13 mouse cellular contexts compared by ENCODE assay signal in genomic region chr7:3368311-3368710, GRCm38 (mm10). TPM values are rescaled to one million over a fixed set of nuclear protein-coding genes. Genes with fewer than 3 reads are reported as not detected.
DNase-seq lines count a peak whose midpoint lies in the region; ATAC-seq lines count a peak whose summit lies in the region.
"Had no signal": no experiment of that assay in that cellular context is flagged by ENCODE, and none has a peak within 500 bp of the region (broad histone marks: within the 10 kb centered on the region; RNA-seq: fewer than 3 reads in every experiment).

No protein-coding gene starts in this region.

- intact Hi-C loops in left cerebral cortex, postnatal 4 days (cut with DNase I), result no loop called here

- peak overlapping the region; percentile 73 for H3K4me2 ChIP-seq in heart, embryonic 13.5 days
- H3K4me2 ChIP-seq in hindbrain, embryonic 11.5 days (replicated peaks; ENCODE audit: low read depth, low read length), result no peak overlapping the region

- no peak for DNase-seq in heart, postnatal 4 days
- DNase-seq in right cerebral cortex, postnatal 10 days (ENCODE audit: low spot score in 2 of 2), result peak; percentile 41 to 62
- no peak for DNase-seq in right cerebral cortex, postnatal 14 days
- peak; percentile 18 for DNase-seq in hindbrain, embryonic 11.5 days (ENCODE audit: low spot score)
- no peak for DNase-seq in liver
- DNase-seq in retina, postnatal 1 day, result no peak
- no peak for DNase-seq in left cerebral cortex, postnatal 4 days
- DNase-seq: cerebellum, adult 9-10 months; gastrocnemius, postnatal 25 days; lung, embryonic 14.5 days had no signal

- H3K27me3 ChIP-seq in heart, embryonic 13.5 days (replicated peaks), result peaks cover 41% of the 10 kb centered on the region
- peaks cover 6% of the 10 kb centered on the region; the same call in 1 of the 2 replicates for H3K27me3 ChIP-seq in hindbrain, embryonic 11.5 days (ENCODE audit: control insufficient read depth, insufficient read depth, low read length)

- peaks cover 15% of the 10 kb centered on the region for H3K4me1 ChIP-seq in heart, embryonic 13.5 days
- 0 out of 2 replicates have a peak, but pooled peaks cover 4% of the 10 kb centered on the region for H3K4me1 ChIP-seq in hindbrain, embryonic 11.5 days (replicated peaks; ENCODE audit: control insufficient read depth, insufficient read depth, low read length)

- no peaks in the 10 kb centered on the region for H3K36me3 ChIP-seq in heart, embryonic 13.5 days
- H3K36me3 ChIP-seq in hindbrain, embryonic 11.5 days (ENCODE audit: control insufficient read depth, insufficient read depth, low read length), result no peaks in the 10 kb centered on the region

- H3K27ac ChIP-seq in heart, embryonic 13.5 days (replicated peaks), result no peak overlapping the region
- no peak overlapping the region for H3K27ac ChIP-seq in hindbrain, embryonic 11.5 days (ENCODE audit: low read depth, low read length)

- ATAC-seq in heart, embryonic 13.5 days (ENCODE audit: extremely low read depth, insufficient number of reproducible peaks, low FRiP score, low TSS enrichment), result no peak
- ATAC-seq in hindbrain, embryonic 11.5 days (ENCODE audit: low FRiP score), result no peak
- ATAC-seq: inflammation-experienced regulatory T-cells, adult 6 months had no signal

- WGBS in heart, embryonic 13.5 days, result 21% methylated on average over 12 of the region's 12 CpGs
- 32% methylated on average over 12 of the region's 12 CpGs for WGBS in hindbrain, embryonic 11.5 days

- 0 out of 2 replicates have a peak, but pooled peaks cover 3% of the 10 kb centered on the region for H3K9me3 ChIP-seq in heart, embryonic 13.5 days
- H3K9me3 ChIP-seq in hindbrain, embryonic 11.5 days (ENCODE audit: control insufficient read depth, low read length), result no peaks in the 10 kb centered on the region

- no peak overlapping the region for H3K9ac ChIP-seq in heart, embryonic 13.5 days
- no peak overlapping the region for H3K9ac ChIP-seq in hindbrain, embryonic 11.5 days (ENCODE audit: low read depth, low read length)
- H3K9ac ChIP-seq: lung, embryonic 14.5 days had no signal

- peak overlapping the region; percentile 43; the same call in 1 of the 2 replicates for H3K4me3 ChIP-seq in heart, embryonic 13.5 days
- no peak overlapping the region for H3K4me3 ChIP-seq in hindbrain, embryonic 11.5 days (ENCODE audit: low read depth, low read length)
- H3K4me3 ChIP-seq: erythroblast, embryonic 14.5 days had no signal

RNA-seq across cellular contexts. Expression of gene Cacng8, which starts 22.2 kb away (rescaled TPM):
- 0.71 and 0.86 TPM in 2 replicates for polyA plus RNA-seq in heart, embryonic 13.5 days (2015; fragmentation: Nextera tagmentation; extraction: Ambion mirVana)
- under 1 TPM in 1 of 2 experiments, not detected in 1; 0.18 TPM for total RNA-seq in heart, postnatal 4 days (2021)
- 5.1 and 7.0 TPM in 2 replicates for polyA plus RNA-seq in hindbrain, embryonic 11.5 days (2014; fragmentation: Nextera tagmentation; extraction: Ambion mirVana)
- total RNA-seq in left cerebral cortex, postnatal 4 days (2021), result 100 to 1,000 TPM; 102 to 111 TPM
- total RNA-seq: gastrocnemius, postnatal 25 days had no signal
- polyA plus RNA-seq: erythroblast, embryonic 14.5 days; inflammation-experienced regulatory T-cells, adult 6 months had no signal

RNA-seq across cellular contexts. Expression of gene Cacng7, which starts 35.6 kb away (rescaled TPM):
- 0.19 and 0.51 TPM in 2 replicates for polyA plus RNA-seq in heart, embryonic 13.5 days (2015; fragmentation: Nextera tagmentation; extraction: Ambion mirVana)
- total RNA-seq in heart, postnatal 4 days (2021), result 1 to 10 TPM; 6.9 to 7.4 TPM
- polyA plus RNA-seq in hindbrain, embryonic 11.5 days (2014; fragmentation: Nextera tagmentation; extraction: Ambion mirVana), result 3.9 and 4.6 TPM in 2 replicates
- total RNA-seq in left cerebral cortex, postnatal 4 days (2021), result 100 to 1,000 TPM; 111 to 123 TPM
- polyA plus RNA-seq: erythroblast, embryonic 14.5 days; inflammation-experienced regulatory T-cells, adult 6 months had no signal

RNA-seq across cellular contexts. Expression of gene Cacng6, which starts 55.7 kb away (rescaled TPM):
- polyA plus RNA-seq in heart, embryonic 13.5 days (2015; fragmentation: Nextera tagmentation; extraction: Ambion mirVana), result 16.8 and 18.3 TPM in 2 replicates
- 1 to 10 TPM; 7.9 to 9.0 TPM for total RNA-seq in heart, postnatal 4 days (2021)
- polyA plus RNA-seq in hindbrain, embryonic 11.5 days (2014; fragmentation: Nextera tagmentation; extraction: Ambion mirVana), result 0.08 and 0.45 TPM in 2 replicates
- 1 to 10 TPM in 1 of 2 experiments, under 1 TPM in 1; 0.91 to 1.2 TPM for total RNA-seq in left cerebral cortex, postnatal 4 days (2021)
- polyA plus RNA-seq: erythroblast, embryonic 14.5 days; inflammation-experienced regulatory T-cells, adult 6 months; lung, embryonic 14.5 days had no signal

Comparison
In these comparisons a context has a peak if more than half of its experiments do, and no peak if none do; other contexts are left out.
1. DNase-seq: peak in right cerebral cortex, postnatal 10 days (2 of 2) and hindbrain, embryonic 11.5 days (single experiment); none in heart, postnatal 4 days (single experiment), right cerebral cortex, postnatal 14 days (single experiment), liver (single experiment), retina, postnatal 1 day (single experiment) and left cerebral cortex, postnatal 4 days (single experiment).
2. RNA of gene Cacng8, which starts 22.2 kb away (total RNA-seq): 102 to 111 TPM in left cerebral cortex, postnatal 4 days; 0.18 TPM in heart, postnatal 4 days; every median in the first group is over 10 times any median in the second.
3. RNA of gene Cacng7, which starts 35.6 kb away (total RNA-seq): 111 to 123 TPM in left cerebral cortex, postnatal 4 days; 6.9 to 7.4 TPM in heart, postnatal 4 days; every median in the first group is over 10 times any median in the second.
4. RNA of gene Cacng6, which starts 55.7 kb away (total RNA-seq): 7.9 to 9.0 TPM in heart, postnatal 4 days; 0.91 to 1.2 TPM in left cerebral cortex, postnatal 4 days; every median in the first group is over 4 times any median in the second.